Mouse (Mus musculus) heart, postnatal 25 days (tissue): ENCODE measurements at regions not wholly inside any gene's neighbourhood (a gene's known extent, or its start where the extent isn't known, plus 50 kb on each side); places are given as distances from the start of the nearest gene placed in this dataset.
"Not testable (repeated sequence)": the region's sequence is repeated elsewhere in the genome, so short reads cannot be mapped to it uniquely, and the experiment has no call there.

Experiments used
- DNase-seq: peaks from one replicate; pipeline ENCODE4 v3.0.0; 2022; ENCODE audit warnings: low spot score
- intact Hi-C: fragments of 180-260 bp; cut with DNase I; formaldehyde crosslinking; loops from one replicate; pipeline ENCODE4 v1.15.1; 2025

DNA sequence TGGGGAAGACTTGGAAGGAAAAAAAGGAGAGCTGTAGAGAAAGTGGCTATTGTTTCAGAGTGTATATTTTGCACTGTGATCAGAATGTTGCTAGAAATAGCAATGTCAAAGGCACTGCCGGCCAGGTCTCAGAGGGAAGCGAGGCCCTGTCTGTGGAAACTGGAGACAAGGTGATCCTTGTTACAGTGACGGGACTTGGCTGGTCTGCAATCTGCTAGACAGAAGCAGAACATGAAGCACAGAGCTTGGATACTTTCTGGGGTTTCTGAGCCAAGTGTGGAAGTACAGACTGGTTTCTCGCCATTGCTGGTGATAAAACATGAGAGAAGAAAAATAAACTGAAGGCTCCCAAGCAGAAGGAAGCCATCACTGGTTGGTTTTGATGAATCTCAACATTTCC lies 198.3 kb upstream of the Slc7a14 start:
- no peak for DNase-seq
- intact Hi-C loops = no loop called here

DNA sequence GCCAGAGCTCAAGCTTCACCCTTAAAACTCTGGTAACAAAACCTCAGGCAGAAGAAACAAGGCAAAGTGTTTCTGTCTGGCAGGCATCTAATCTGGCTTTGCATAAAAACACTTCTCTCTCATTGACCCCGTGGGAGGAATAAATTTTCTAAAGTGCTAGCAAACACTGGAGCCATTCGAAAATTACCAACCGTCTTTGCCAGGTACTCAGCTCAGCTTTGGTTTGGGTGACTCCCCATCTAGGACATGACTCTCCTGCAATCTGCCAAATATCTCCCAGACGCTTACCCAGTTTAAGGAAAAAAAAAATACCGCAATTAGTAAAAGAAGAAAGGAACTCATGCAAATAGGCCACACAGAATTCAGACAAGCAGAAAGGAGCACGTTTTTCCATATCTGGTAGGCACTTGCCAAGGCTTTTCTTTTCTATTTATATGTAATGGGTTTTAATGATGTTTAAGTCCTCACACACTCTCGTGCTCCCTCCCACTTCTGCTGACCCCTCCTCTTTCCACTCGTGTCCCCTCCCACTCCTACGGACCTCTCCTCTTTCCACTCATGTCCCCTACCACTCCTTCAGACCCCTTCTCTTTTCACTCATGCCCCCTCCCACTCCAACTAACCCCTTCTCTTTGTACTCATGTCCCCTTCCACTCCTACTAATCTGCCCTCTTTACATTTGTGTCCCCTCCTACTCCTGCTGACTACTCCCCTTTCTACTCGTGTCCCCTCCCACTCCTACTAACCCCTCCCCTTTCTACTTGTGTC lies 189.2 kb upstream of the Slc7a14 start:
- intact Hi-C loops = no loop called here
- DNase-seq = no peak

DNA sequence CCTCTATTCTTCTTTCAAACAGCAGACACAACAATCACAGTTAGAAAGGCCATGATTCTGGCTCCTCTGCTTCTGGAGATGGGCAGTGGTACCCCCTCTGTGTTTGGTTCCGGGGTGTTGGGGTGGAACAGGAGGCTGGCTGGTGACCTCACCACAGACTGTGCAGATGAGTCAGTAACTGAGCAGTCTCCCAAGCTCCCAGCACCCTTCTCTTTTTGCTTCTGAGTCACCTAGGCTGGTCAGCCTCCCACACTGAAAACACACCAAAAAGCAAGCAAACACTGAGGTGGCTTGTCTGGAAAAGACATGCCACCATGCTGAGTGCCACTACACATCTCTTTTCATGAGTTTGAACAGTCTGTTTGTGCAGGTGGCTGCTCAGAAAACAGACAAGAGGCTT lies 185.1 kb upstream of the Slc7a14 start:
- DNase-seq = no peak
- intact Hi-C loops = no loop called here

DNA sequence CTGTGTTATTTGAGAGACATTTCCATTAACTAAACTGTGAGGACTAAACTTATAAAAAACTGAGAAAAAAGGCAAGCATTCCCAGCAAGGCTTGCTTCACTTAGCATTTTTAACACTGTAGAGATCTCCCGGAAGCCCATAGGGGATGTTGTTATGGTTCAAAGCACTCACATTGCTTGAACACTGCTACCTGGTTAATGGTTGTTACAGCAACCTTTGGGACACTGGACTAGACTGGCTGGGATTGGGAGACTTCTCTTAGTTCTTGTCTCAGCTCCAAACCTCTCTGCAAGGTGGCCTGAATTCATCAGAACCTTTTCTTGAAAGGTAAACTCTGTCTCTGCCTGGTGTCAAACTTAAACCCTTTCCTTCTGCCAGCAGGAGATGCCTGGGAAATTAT lies 184.5 kb upstream of the Slc7a14 start:
- intact Hi-C loops = no loop called here
- DNase-seq = no peak

GRCm38 (mm10) chr3:31491736-31492135 lies 181.6 kb upstream of the Slc7a14 start:
- intact Hi-C loops, DNase-seq: not testable (repeated sequence)

DNA sequence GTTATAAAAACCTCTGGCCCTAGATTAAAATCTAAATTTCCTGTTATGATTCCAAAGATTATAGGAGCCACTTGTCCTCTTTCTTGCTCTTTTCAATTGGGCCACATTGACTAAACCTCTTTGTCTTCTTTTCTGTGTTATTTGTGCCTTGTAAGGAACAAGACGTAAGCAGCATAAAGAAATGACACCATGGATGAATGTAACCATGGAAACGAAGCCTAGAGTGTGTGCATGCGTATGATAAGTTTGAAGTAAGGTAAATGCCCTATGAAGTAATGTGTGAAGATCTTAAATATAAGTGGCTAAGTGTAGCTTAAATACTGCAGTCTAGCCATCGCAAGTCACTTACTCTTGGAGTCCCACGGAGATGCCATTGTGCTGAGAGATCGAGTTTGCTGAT lies 177.4 kb upstream of the Slc7a14 start:
- DNase-seq = no peak
- intact Hi-C loops = no loop called here

DNA sequence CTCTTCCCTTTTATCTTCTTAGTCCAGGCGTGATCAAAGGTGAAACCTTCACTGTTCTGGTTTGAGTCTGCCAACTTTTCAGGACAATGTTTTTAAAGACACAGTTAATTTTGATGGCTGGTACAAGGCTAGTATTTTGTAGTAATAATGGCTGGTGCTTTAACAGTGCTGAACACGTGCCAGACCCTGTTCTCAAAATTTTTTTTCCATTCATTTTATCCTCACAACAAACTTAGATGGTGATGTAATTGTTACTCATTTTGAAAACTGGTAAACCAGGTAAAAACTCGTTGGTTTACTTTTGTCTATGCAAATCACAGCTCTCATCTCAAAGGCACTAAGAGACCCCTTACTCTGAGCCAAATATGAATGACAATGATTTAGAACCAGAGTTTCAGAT lies 171.8 kb upstream of the Slc7a14 start:
- intact Hi-C loops = no loop called here

DNA sequence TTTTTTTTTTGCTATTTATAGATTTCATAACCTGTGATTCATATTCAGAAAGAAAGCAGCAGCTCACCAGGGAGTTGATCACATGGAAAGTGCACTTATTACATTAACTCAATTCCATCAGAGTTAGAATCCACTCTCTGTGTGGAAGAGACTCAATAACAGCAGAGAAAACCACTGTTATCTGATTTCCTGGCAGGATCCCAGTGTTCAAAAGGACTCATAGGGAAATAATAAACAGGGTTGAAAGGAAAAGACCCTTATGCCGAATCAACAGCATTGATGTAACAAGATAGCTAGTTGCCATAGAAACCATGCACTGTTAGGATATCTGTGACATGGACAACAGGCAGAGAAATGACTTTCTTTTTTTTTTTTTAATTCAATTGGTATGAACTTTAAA lies 157.7 kb upstream of the Slc7a14 start:
- DNase-seq = no peak
- intact Hi-C loops = no loop called here

More for the DNA sequence above, 171.8 kb upstream of the Slc7a14 start:
- DNase-seq = no peak

- intact Hi-C loops = no loop called here
Observed at GRCm38 (mm10) chr3:31464260-31464659, 154.1 kb upstream of the Slc7a14 start.

GRCm38 (mm10) chr3:31459456-31459855 lies 149.3 kb upstream of the Slc7a14 start:
- no peak for DNase-seq
- intact Hi-C loops = loop anchor here (1.0 kb wide), 1 partner anchor 313 kb away; no protein-coding TSS in a partner anchor

More at GRCm38 (mm10) chr3:31464260-31464659, 154.1 kb upstream of the Slc7a14 start:
- no peak for DNase-seq

DNA sequence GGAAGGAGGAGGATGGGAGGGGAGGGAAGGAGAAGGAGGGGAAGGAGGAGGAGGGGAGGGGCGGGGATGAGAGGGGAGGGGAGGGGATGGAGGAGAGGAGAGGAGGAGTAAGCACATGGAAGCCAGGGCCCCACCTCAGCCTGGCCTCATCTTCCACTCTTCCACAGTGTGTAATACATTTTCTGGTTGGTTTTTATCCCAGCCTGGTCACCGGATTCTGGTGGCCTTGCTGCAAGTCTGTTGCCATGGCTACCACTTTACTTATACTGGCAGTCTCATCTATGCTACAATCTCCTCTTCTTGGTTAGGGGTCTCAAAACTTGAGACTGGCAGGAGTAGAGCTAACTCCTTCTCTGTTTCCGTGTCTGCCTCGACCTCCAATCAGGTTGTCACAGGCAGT lies 147.8 kb upstream of the Slc7a14 start:
- intact Hi-C loops = no loop called here
- DNase-seq = no peak

- no peak for DNase-seq
- intact Hi-C loops = no loop called here
Observed at GRCm38 (mm10) chr3:31455031-31455430, 144.9 kb upstream of the Slc7a14 start.

DNA sequence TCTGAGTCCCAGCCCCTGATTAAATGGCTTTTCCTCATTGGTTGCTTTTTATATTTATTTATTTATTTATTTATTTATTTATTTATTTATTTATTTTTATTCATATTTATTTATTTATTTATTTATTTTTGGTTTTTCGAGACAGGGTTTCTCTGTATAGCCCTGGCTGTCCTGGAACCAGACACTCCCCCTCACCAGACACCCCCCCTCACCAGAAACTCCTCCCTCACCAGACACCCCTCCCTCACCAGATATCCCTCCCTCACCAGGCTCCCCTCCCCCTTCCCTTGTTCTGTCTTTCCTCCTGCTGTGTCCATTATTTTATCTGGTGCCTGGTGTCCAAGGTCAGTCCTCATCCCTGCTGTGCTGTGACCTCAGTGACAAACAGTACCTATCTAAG lies 134.7 kb upstream of the Slc7a14 start:
- intact Hi-C loops = no loop called here
- DNase-seq = no peak

DNA sequence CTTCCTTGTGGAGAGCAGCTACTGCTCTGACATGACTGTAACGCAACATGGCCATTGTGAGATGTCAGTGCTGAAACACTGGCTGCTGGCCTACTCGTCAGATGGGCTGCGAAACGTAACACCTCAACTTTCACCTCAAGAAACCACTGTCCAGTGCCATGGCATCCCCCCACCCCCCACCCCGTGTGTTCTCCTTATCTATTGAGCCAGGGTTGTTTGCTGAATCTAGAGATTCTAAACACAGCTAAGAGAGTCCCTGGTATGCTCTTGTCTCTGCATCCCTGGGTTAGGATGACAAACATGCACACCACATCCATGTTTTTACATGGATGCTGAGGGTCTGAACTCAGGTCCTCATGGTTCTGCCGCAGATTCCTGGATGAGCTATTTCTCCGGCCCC lies 134.1 kb upstream of the Slc7a14 start:
- intact Hi-C loops = no loop called here
- DNase-seq = no peak

DNA sequence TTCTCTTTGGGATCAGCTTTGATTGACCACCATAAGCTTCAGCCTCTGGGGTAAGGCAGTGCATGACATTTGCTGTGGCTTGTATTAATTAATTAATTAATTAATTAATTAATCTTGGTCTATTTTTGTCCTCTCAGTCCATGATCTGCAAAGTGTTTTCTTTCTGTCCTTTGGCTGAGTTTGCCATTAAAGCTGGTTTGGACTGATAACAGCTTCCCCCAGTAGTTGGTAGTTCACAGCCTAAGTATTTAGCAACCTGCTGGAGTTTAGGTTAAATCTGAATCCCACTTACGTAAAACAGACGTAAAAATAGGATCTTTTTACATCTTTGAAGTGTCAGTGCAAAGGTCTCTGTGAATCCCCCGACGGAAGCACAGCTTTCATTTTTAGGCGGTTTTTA lies 133.7 kb upstream of the Slc7a14 start:
- intact Hi-C loops = no loop called here
- DNase-seq = no peak

- no peak for DNase-seq
- intact Hi-C loops = no loop called here
Observed at GRCm38 (mm10) chr3:31440282-31440681, 130.1 kb upstream of the Slc7a14 start.

- intact Hi-C loops = no loop called here
Observed at GRCm38 (mm10) chr3:31437970-31438369, 127.8 kb upstream of the Slc7a14 start.

GRCm38 (mm10) chr3:31435204-31435963 lies 125.2 kb upstream of the Slc7a14 start:
- intact Hi-C loops = no loop called here
- DNase-seq = no peak

More at GRCm38 (mm10) chr3:31437970-31438369, 127.8 kb upstream of the Slc7a14 start:
- no peak for DNase-seq

DNA sequence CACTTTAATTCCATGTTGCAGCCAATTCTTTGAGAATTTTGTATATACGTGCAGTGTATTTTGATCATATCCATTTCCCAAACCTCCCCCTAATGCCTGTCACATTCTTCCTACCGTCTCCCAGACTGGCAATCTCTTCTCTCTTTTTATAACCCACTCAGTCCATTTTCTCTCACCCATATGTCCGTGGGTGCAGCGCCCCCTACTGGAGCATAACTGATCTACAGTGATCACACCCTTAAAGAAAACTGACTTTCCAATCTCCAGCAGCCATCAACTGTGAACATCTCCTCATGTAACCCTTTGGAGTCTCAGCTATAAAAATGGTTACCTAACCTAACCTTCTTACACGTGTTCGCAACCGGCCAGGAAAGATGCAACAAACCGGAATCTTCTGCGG lies 123.0 kb upstream of the Slc7a14 start:
- intact Hi-C loops = no loop called here
- DNase-seq = no peak

GRCm38 (mm10) chr3:31423517-31423916 lies 113.3 kb upstream of the Slc7a14 start:
- DNase-seq = no peak
- intact Hi-C loops = no loop called here

DNA sequence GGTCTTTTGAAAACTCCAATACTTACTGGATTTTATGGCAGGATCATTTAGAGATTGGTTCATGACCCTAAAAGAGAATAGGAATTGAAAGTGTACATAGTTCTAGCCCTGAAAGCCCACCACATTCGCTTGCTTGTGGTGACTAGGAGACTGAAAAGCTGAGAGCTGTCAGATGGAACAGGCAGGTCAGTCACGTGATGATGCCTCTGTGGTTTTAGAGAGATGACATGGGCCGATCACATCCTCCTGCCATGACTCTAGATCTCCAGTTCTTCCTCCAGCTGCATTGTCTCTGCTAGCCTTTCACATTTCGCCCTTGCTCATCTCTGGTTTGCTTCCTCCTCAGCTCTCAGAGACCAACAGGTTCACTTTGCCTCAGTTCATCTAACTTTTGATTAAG lies 98.6 kb upstream of the Slc7a14 start:
- intact Hi-C loops = no loop called here
- no peak for DNase-seq
